Mouse (Mus musculus): ENCODE measurements around the gene Cdh3.

- TF ChIP-seq GATA1 (IDR thresholded peaks at IDR 0.05; ENCODE audit: borderline replicate concordance, low read length) (no peak), FLI1 (IDR thresholded peaks at IDR 0.05; ENCODE audit: low read length) (no peak)
Measured at GRCm38 (mm10) chr8:106569006-106569405, 58.3 kb downstream of the Cdh3 start.

All from megakaryocyte, embryonic 14.5 days (primary cell).